Mouse (Mus musculus) CH12.LX (cell line): ENCODE results near the gene Ikzf4.

Experiments
- CHD1 ChIP-seq: IDR thresholded peaks from 2 replicates; pipeline ENCODE4 v1.6.1; 2012; ENCODE audit warnings: low read depth, low read length, improper control_type of control experiment, inconsistent platforms
- CTCF ChIP-seq, 2 experiments: IDR thresholded peaks in 1 of 2; conservative IDR thresholded peaks in 1 of 2; 2 replicates each; pipeline ENCODE4 v1.5.1; 2011 to 2012; ENCODE audit warnings: low read depth in 2 of 2, low read length in 2 of 2, improper control_type of control experiment in 1 of 2, inconsistent platforms in 1 of 2, mild to moderate bottlenecking in 1 of 2, moderate library complexity in 1 of 2
- MYC ChIP-seq: IDR thresholded peaks from 2 replicates; pipeline ENCODE4 v1.6.1; 2011; ENCODE audit warnings: low read depth, mild to moderate bottlenecking, improper control_type of control experiment, low read length
- NELFE ChIP-seq: IDR thresholded peaks from 2 replicates; pipeline ENCODE4 v1.6.1; 2011; ENCODE audit warnings: low read depth, low read length, improper control_type of control experiment
- POLR2A ChIP-seq: IDR thresholded peaks from 2 replicates; pipeline ENCODE4 v1.6.1; 2011; ENCODE audit warnings: low read depth, mild to moderate bottlenecking, improper control_type of control experiment, low read length

DNA sequence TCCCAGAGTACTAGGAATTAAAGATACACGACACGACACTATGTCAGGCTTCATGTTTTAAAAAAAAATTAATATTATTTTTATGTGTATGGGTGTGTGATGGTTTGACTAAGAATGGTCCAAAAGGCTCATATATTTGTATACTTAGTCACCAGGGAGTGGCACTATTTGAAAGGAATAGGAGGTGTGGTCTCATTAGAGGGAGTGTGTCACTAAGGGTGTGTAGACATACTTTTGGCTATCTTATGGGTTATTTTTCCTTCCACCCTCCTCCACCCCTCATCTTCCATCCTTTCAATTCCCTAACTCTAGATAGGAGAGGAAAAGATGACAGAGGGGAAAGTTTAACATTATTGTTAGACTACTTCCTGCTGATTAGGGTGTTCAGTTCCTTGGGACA, 20.0 kb upstream of the Ikzf4 start:
- TF ChIP-seq NELFE (no peak), CHD1 (no peak), CTCF (conservative IDR thresholded peaks at IDR 0.05 in 1 of 2, IDR thresholded peaks at IDR 0.05 in 1 of 2; ENCODE audit: low read depth in 2 of 2, low read length in 2 of 2) (no peak), MYC (no peak), POLR2A (no peak)
